28 mouse cellular contexts compared by ENCODE assay signal in the genomic region with DNA sequence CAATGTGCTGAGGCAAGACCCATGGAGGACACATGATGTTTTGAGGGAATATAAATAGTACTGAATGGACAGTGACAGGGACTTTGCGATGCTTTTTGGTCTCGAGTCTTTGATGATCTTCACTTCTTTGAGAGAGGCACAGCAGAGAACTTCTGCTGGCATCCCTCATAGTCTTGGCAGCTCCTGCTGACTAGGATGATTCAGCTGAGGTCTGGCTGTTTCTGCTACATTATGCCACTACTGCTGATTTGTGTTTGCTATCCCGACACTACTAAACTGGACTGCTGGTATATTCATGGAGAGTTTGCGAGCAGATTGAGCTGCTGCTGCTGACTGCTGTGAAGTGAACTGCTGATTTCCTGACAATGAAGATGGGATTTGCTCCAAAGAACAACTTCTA. TPM values are rescaled to one million over a fixed set of nuclear protein-coding genes. Genes with fewer than 3 reads are reported as not detected.
A peak's percentile ranks its signal among the peaks of the same experiment; 100 is the strongest.
DNase-seq lines count a peak whose midpoint lies in the region; TF ChIP-seq lines count a peak whose summit lies in the region.
"Had no signal": no experiment of that assay in that cellular context is flagged by ENCODE, and none has a peak within 500 bp of the region (broad histone marks: within the 10 kb centered on the region; RNA-seq: fewer than 3 reads in every experiment).

No protein-coding gene starts in this region.

- H3K27ac ChIP-seq in left cerebral cortex, adult 2 months = no peak overlapping the region
- H3K27ac ChIP-seq: embryonic facial prominence, embryonic 12.5 days; embryonic facial prominence, embryonic 15.5 days; heart, embryonic 15.5 days; hindbrain, embryonic 10.5 days; hindbrain, embryonic 13.5 days had no signal

- intact Hi-C loops in left cerebral cortex, postnatal 14 days (cut with DNase I) = no loop called here
- intact Hi-C loops in left cerebral cortex, adult 2 months (cut with DNase I) = no loop called here

- TF ChIP-seq CTCF in left cerebral cortex, adult 2 months (IDR thresholded peaks at IDR 0.05) = no peak

- peak; percentile 21 to 26 for DNase-seq in frontal cortex, postnatal 36 days (ENCODE audit: low spot score in 2 of 2)
- no peak for DNase-seq in frontal cortex, postnatal 25 days (ENCODE audit: low spot score in 2 of 2)
- DNase-seq in left cerebral cortex, postnatal 14 days (ENCODE audit: low spot score in 2 of 2) = peak; percentile 10 to 31
- no peak for DNase-seq in left cerebral cortex, adult 2 months (ENCODE audit: extremely low spot score in 1 of 2, low spot score in 2 of 2)
- DNase-seq in brain, adult 2 months (ENCODE audit: low read depth, low spot score) = peak; percentile 67
- no peak for DNase-seq in thymus, postnatal 4 days
- DNase-seq: adrenal gland, postnatal 10 days; adrenal gland, postnatal 36 days; B cell, adult 2 months; cerebellum, adult 11 months; cerebellum, adult 9-11 months; cerebellum, postnatal 25 days; forebrain, postnatal 0 days; gastrocnemius, postnatal 25 days; heart, adult 18-20 months; heart, postnatal 10 days; heart, postnatal 36 days had no signal

- H3K4me3 ChIP-seq in left cerebral cortex, adult 2 months = no peak overlapping the region
- H3K4me3 ChIP-seq: embryonic facial prominence, embryonic 12.5 days; embryonic facial prominence, embryonic 15.5 days; heart, embryonic 12.5 days; heart, embryonic 15.5 days; hindbrain, embryonic 10.5 days; hindbrain, embryonic 13.5 days had no signal

RNA-seq across cellular contexts. Expression of gene Gm4922, which starts 3.5 kb away (rescaled TPM):
- not detected for total RNA-seq in left cerebral cortex, postnatal 14 days (2021)
- not detected for total RNA-seq in left cerebral cortex, adult 2 months (2021)
- total RNA-seq: adrenal gland, adult 18-20 months; adrenal gland, postnatal 10 days; adrenal gland, postnatal 36 days; CH12.LX; common myeloid progenitor, adult 5-6 weeks; forebrain, postnatal 0 days; gastrocnemius, adult 8-10 months; gastrocnemius, postnatal 25 days; heart, adult 18-20 months; heart, postnatal 10 days; heart, postnatal 36 days had no signal

RNA-seq across cellular contexts. Expression of gene Arfgef3, which starts 46.3 kb away (rescaled TPM):
- 100 to 1,000 TPM; 104 to 116 TPM for total RNA-seq in left cerebral cortex, postnatal 14 days (2021)
- 100 to 1,000 TPM; 106 to 111 TPM for total RNA-seq in left cerebral cortex, adult 2 months (2021)

RNA-seq across cellular contexts. Expression of gene Perp, which starts 54.8 kb away (rescaled TPM):
- total RNA-seq in left cerebral cortex, postnatal 14 days (2021) = 1 to 10 TPM; 4.8 to 5.4 TPM
- 1 to 10 TPM; 3.5 to 5.5 TPM for total RNA-seq in left cerebral cortex, adult 2 months (2021)
- total RNA-seq: G1E had no signal

Comparison
In these comparisons a context has a peak if more than half of its experiments do, and no peak if none do; other contexts are left out.
1. DNase-seq: peak in frontal cortex, postnatal 36 days (2 of 2), left cerebral cortex, postnatal 14 days (2 of 2) and brain, adult 2 months (single experiment); none in frontal cortex, postnatal 25 days (0 of 2), left cerebral cortex, adult 2 months (0 of 2) and thymus, postnatal 4 days (single experiment).